Mouse (Mus musculus) hematopoietic stem cell, adult 5-6 weeks (primary cell): ENCODE measurements around the gene Fam83c. TPM values are rescaled to one million over a fixed set of nuclear protein-coding genes. Genes with fewer than 3 reads are reported as not detected.

Source experiments
- ATAC-seq, 2 experiments: fragments of 125-278 bp in 1 of 2; replicated peaks in 1 of 2; 2 replicates each; pipeline ENCODE4 v1.8.0; 2016 to 2017; ENCODE audit warnings: inconsistent platforms in 2 of 2, mild to moderate bottlenecking in 2 of 2, moderate number of reproducible peaks in 2 of 2, low read depth in 1 of 2, moderate TSS enrichment in 1 of 2; ENCODE audit not compliant: low FRiP score in 2 of 2, poor library complexity in 2 of 2, severe bottlenecking in 2 of 2, insufficient read depth in 1 of 2, low TSS enrichment in 1 of 2
- total RNA-seq: library from RNA; stranded (forward); fragments of 172-1452, 232-1000 nt; gene quantifications from 2 replicates; pipeline ENCODE4 v1.2.3, GENCODE M21; 2017

Gene Fam83c
- total RNA-seq, 1 experiment from 2014 or later: not detected

- no peak for ATAC-seq
Observed at GRCm38 (mm10) chr2:155809620-155810019, 25.0 kb downstream of the Fam83c start.

DNA sequence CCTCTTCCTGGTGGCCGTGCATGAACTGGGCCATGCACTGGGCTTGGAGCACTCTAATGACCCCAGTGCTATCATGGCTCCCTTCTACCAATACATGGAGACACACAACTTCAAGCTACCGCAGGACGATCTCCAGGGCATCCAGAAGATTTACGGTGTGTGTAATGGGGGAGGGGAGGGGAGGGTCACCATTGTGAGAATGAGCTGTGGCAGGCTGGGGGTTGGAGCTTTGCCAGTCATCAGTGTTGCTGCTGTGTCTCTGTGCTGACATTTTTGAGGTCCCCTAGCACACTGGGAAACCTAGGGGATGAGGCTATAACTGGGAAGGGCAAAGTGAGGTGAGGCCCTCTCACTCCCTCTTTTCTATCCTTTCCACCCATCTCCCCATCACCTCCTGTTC, 27.2 kb downstream of the Fam83c start:
- no peak for ATAC-seq

- no peak for ATAC-seq
Observed at GRCm38 (mm10) chr2:155806548-155806947, 28.1 kb downstream of the Fam83c start.

DNA sequence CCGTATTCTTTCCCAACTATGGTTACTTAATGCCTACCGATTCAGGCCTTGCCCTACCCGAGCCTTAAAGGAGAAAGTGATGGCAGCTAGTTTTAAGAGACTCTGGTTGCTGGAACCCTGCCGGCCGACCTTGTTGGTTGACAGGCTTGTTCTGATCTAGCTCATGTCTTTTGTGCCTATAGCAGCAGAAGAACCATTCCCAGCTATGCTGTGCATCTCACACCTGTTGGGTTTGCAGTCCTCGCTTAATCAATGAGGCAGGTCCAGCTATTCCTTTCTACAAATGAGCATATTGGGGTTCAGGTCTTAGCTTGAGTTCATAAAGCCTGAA, 28.8 kb downstream of the Fam83c start:
- no peak for ATAC-seq

- no peak for ATAC-seq
Observed at GRCm38 (mm10) chr2:155805231-155805924, 29.3 kb downstream of the Fam83c start.

GRCm38 (mm10) chr2:155804053-155804452, 30.6 kb downstream of the Fam83c start:
- ATAC-seq: no peak

- ATAC-seq: 0 out of 4 replicates have a peak, but pooled peaks of 1 of the 2 experiments have one; percentile 20
Observed at GRCm38 (mm10) chr2:155802761-155803160, 31.9 kb downstream of the Fam83c start.

GRCm38 (mm10) chr2:155798613-155799012, 36.0 kb downstream of the Fam83c start:
- ATAC-seq: no peak

GRCm38 (mm10) chr2:155794674-155795445, 39.8 kb downstream of the Fam83c start:
- ATAC-seq: no peak

- ATAC-seq: peak; percentile 55 to 69; a peak in 3 of 4 replicates
Observed at GRCm38 (mm10) chr2:155792899-155793298, 41.8 kb downstream of the Fam83c start.

DNA sequence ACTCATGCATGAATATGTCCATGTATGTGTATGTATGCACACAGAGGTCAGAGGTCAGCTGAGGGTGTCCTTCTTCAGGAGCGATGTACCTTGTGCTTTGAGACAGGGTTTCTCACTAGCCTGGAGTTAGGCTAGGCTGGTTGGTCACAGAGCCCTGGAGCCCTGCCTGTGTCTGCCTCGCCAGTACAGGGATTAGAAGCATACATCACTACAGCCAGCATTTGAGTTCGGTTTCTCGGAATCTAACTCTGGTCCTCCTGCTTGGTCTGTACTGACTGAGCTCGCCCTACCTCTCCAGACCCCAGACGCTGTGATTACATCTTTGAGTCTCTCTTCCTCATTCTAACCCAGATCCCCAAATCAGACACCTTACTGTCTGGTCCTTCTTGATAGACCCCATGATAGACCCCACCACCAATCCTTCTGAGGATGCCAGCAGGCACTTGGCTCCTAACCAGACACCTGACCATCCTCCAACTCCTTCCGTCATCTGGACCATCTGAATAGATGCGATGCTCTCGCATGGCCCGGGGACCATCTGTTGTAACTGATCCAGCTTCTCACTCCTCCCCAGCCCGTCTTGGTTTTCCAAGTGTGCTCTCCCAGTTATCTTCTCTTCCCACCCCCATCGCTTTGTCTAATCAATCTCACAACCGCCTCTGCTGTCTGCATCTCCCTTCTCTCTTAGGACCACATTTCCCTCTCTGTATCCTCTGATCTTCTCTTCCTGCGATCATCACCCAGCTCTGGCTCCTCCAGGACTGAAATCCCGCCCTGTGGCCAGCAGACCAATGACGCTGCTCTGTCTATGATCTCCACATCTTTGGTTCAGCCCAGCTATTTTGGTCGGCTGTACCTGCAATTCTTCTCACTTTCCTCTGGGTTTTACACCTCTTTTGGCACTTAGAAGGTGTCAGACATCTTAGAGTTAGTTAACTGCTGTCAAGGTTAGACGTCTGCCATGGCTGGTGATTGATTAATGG, 46.4 kb downstream of the Fam83c start:
- ATAC-seq: no peak

DNA sequence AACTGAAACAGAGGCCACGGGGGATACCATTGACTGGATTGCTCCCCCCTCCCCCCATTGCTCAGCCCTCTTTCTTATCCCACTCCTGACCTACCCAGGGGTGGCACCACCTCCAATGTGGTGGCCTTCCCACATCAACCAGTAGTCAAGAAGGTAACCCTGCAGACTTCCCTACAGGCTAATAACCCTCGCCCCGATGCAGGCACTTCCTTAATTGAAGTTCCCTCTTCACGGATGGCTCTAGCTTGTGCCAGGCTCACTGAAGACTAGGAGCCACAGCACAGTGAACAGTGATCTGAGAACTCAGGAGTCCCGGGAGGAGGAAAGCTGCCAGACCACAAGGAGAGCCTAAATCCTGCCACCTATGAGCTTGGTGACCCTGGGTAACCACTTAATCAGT, 47.7 kb downstream of the Fam83c start:
- peak; percentile 27 to 48; a peak in 1 of 4 replicates for ATAC-seq

DNA sequence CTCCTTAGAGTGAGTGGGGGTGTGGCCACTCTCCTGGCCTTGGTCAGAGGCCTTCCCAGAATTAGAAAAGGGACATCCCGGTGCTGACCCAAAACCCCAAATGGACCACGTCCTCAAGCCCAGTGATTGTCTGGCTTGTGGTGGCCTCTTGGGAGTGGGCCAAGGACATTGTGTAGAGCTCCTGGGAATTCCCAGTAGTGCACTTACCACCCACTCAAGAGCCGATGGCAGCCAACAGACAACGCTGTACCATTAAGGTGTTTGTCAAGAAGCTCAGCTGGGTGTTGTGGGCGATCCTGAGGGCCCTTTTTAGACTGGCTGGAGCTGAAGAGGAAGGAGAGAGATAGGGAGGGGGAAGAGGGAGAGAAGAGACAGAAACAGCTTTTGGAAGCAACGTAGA, 50.1 kb downstream of the Fam83c start:
- ATAC-seq: no peak

GRCm38 (mm10) chr2:155779506-155779905, 55.1 kb downstream of the Fam83c start:
- ATAC-seq: no peak

DNA sequence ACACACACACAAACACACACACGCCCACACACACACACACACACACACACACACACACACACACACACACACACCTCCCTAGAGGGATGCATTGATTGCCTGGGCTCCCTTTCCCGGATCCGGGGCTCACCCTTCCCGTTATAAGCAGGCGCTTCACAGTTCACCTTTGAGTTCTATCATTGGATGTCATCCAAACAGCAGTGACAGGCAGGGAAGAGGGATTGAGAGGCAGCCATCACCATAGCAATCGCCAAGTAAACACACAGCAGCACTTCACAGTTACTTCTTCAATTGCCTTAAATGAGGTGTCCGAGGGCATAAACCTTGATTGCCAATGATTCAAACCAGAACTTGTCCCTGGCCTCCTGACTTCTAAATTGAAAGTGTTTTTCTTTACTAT, 55.6 kb downstream of the Fam83c start:
- no peak for ATAC-seq

- ATAC-seq: no peak
Observed at GRCm38 (mm10) chr2:155778004-155778403, 56.6 kb downstream of the Fam83c start.

DNA sequence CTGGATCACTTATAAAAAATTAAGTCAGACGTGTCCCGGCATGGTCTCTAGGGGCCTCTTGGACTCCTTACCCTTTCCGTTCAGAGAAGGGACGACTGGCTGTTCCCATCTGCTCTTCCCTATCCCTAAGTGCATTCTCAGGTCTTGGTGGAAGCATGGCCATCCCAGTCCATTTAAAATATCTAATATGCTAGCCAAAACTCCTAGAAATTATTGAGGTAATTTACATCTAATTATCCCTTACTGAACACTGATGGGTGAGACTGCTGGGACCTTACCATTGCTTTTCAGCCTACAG, 57.0 kb downstream of the Fam83c start:
- no peak for ATAC-seq
